Mouse (Mus musculus): Measurements from ENCODE around the gene Mical3.

Gene Mical3

GRCm38 (mm10) chr6:121130773-121131172, at the start of gene Mical3:
Mical3 (minus strand) TSS chr6:121130999.
- no peak for DNase-seq (ENCODE audit: low read depth in 1 of 2, low spot score in 2 of 2)

DNA sequence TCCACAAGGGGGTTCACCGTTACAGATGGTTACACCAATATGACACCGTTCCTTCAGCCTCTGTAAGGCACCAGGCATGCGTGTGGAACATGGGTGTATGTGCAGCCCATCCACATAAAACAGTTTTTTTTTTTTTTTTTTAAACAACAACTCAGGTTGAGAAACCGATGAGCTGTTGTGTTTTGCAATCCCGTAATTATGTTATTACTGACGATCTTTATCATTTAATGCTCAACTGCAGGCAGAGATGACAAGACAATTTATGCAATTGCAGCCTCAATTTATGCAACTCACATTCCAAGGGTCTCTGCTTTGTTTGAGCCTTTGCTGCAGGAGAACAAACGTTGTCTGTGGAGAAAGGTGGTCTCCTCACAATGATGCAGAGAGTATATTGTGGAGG, 49.0 kb upstream of the Mical3 start:
- DNase-seq (ENCODE audit: low read depth in 1 of 2, low spot score in 2 of 2): no peak

DNA sequence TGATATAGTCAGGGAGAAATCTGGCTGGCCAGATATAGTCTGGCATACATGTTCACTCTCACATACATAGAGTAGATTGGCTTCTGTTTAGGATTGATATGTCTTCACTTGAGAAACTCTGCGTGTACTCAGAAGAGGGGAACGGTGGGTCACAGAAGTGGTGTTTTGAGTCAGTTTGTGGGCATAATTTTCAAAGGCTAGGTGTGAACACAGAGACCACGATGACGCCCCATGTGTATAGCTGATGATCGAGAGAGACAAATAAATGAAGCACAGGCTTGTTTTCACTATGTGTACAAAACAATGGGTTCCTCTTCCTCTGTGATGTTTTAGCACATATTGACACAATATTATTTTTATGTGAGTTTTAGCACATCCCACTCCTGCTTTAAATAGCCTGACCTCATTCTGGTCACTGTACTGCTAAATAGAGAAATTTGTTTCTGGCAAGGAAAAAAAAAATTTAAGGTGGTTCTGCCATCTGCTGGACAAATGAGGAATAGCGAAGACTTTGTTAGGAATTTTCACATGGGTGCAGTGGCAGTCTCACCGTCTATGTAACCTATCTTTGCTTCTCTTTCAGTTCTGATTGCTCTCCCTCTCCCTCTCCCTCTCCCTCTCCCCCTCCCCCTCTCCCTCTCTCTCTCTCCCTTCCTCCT, 48.0 kb upstream of the Mical3 start:
- DNase-seq (ENCODE audit: low read depth in 1 of 2, low spot score in 2 of 2): no peak

DNA sequence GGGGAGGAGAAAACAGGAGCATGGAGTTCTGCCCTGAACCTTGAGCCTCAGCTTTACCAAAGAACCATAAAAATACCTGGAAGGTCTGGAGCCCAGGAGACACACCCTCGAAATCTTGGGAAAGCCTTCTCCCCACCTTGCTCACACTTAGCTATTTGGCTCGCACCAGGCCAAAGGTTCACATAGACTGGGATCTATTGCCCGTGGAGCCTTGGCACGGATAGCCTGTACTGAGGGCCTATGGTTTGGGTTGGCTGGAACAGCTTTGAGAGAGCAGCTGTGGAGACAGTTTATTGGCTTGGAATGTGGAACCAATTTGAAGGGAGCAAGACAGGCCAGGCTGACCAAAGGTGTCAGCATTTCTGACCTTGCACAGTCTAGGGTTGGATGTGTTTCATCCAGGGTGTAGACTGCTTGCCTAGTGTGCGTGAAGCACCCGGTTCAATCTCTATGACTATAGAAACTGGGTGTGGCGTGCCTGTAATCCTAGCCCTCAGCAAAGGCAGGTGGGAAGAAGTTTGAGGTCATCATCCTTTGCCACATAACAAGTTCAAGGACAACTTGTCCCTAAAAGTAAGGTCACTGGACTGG, 46.4 kb upstream of the Mical3 start:
- DNase-seq (ENCODE audit: low read depth in 1 of 2, low spot score in 2 of 2): no peak

DNA sequence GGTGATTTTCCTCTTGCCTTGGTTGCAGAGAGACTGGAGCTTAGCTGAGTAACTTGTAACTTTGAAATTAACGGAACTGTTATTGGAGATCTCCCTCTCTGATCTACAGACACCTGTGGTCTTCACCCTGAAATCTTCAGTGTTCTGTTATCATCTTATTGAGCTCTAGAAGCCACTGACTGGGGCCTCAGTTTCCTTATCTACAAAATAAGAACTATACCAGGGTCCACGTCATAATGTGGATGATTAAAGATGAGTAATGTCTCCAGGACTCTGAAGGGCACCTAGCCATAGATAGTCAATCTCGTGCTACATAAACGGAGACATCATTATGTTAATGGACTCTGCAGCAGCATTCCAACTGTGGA, 45.9 kb upstream of the Mical3 start:
- DNase-seq (ENCODE audit: low read depth in 1 of 2, low spot score in 2 of 2): no peak

DNA sequence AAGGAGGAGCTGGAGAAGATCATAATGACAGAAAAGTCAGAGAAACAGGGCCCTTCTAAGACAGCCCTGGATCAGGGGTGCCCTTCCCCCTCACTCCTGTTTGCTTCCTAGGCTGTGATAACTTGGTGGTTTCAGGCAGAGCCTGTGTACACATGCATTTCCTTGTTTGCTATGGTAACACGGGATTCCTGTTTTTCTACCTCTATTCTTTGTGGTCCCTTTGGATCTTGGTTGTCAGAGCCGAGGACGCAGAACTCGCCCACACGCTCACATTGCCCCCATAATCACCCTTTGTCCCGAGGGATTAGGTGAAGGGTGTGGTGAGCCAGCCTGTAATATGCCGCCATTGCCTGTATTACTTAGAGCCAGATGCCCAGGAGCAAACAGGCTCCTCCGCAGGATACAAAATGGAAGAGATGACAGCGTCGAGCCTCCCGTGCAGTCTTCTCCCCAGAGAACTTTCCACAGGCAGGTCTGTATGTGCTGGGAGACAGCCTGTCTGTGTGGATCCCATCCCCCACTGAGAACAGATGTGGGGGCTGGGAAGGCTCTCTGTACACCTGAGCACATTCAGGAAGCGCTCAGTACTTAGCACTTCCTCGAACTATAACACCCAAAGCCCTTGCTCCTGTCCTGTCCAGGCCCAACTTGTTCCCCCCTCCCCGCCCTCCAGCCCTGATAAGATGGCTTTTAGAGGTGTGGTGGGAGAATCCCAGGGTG, 45.4 kb upstream of the Mical3 start:
- DNase-seq (ENCODE audit: low read depth in 1 of 2, low spot score in 2 of 2): no peak

DNA sequence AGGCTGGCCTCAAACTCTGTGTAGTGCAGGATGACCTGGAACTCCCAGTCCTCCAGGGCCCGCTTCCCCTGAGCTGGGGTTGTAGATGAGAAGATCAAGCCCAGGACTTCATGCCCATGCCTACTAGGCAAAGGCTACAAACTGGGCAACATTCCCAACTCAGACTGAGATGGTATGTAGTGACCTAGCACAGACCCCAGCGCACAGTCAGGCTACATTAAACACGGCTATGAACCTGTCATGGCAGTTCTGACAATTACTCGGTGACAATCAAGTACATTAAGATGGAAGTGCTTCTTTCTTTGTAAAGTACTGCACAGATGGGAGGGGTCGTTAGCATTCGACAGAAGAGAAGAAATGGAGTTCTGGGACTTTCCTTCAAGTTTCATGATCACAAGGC, 44.0 kb upstream of the Mical3 start:
- DNase-seq (ENCODE audit: low read depth in 1 of 2, low spot score in 2 of 2): no peak

- DNase-seq (ENCODE audit: low read depth in 1 of 2, low spot score in 2 of 2): no peak
These were observed 42.7 kb upstream of the Mical3 start for GRCm38 (mm10) chr6:121173471-121173870.

- no peak for DNase-seq (ENCODE audit: low read depth in 1 of 2, low spot score in 2 of 2)
These were observed 40.3 kb upstream of the Mical3 start for GRCm38 (mm10) chr6:121171102-121171501.

GRCm38 (mm10) chr6:121167381-121167975, 36.7 kb upstream of the Mical3 start:
- no peak for DNase-seq (ENCODE audit: low read depth in 1 of 2, low spot score in 2 of 2)

DNA sequence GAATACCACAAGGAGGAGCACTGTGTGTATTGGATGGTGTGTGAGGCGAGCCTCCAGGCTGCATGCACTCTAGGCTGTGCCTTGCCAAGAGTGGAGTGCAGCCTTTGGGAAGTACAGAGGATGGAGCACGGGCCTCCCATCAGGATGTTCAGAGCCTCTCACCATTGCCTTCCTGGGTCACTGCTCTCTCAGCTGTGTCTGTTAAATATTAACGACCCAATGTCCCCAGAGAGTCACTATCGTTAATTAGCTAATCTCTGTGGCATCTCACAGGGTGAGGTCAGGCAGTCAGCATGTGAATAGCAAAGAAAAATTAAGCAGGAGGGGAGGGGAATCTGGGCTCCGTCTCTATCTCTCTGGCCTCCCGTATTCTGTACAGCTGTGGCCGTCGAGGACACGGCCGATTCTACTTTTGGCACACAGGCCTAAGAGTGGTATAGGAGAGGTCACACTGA, 35.3 kb upstream of the Mical3 start:
- no peak for DNase-seq (ENCODE audit: low read depth in 1 of 2, low spot score in 2 of 2)

DNA sequence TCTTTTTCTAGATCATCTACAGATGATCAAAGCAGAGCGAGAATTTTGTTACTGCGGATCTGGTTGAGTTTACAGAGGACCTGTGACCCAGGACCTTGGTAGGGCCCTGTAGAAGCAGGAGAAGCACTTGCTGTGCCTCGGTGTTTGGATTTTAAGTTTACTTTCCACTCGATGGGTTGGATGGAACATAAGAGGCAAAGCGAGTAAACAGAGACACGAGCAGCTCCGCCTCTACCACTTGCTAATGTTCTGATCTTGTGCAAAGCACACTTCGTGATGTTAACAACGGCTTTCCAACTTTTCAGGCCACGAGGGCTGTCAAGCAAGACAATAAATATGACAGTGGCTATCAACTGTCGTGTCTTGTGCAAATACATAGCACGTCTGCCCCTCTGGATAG, 31.8 kb upstream of the Mical3 start:
- DNase-seq (ENCODE audit: low read depth in 1 of 2, low spot score in 2 of 2): no peak

- DNase-seq (ENCODE audit: low read depth in 1 of 2, low spot score in 2 of 2): no peak
These were observed 29.3 kb upstream of the Mical3 start for GRCm38 (mm10) chr6:121160126-121160525.

DNA sequence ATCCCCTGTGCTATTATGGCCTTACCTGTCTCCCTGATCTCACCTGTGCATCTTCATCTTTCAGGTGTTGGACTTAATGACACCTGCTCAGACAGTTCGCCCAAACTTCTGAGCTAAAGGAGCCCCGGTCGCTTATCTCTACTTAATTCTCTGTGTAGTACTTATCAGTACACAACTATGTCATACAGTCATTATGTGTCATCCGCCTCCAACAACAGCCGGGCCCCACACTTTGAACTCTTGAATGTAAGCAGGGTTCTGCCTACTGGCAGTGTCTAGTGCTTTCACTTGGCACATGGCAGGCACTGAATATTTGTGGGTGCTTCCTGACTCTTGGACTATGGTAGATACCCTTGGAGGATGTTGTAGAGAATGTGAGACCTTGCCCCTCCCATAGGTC, 28.8 kb upstream of the Mical3 start:
- no peak for DNase-seq (ENCODE audit: low read depth in 1 of 2, low spot score in 2 of 2)

DNA sequence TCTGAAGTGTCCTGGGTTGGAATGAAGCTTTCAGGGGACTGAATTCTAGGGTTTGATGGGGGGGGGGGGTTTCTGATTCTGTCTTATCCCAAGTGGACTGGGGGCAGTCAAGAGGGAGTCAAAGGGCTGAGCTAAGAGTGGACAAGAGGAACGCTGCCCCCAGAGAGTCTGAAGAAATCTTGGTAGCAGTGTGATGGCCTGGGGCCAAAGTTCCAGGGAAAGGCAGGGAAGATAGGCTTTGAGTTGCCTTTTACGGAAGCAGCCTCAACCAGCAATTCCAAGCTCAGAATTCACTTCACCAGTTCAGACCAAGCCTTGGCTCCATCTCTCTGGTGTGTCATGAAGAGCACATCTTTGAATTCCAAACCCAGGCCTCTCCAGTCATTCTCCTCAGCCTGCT, 25.2 kb upstream of the Mical3 start:
- no peak for DNase-seq (ENCODE audit: low read depth in 1 of 2, low spot score in 2 of 2)

DNA sequence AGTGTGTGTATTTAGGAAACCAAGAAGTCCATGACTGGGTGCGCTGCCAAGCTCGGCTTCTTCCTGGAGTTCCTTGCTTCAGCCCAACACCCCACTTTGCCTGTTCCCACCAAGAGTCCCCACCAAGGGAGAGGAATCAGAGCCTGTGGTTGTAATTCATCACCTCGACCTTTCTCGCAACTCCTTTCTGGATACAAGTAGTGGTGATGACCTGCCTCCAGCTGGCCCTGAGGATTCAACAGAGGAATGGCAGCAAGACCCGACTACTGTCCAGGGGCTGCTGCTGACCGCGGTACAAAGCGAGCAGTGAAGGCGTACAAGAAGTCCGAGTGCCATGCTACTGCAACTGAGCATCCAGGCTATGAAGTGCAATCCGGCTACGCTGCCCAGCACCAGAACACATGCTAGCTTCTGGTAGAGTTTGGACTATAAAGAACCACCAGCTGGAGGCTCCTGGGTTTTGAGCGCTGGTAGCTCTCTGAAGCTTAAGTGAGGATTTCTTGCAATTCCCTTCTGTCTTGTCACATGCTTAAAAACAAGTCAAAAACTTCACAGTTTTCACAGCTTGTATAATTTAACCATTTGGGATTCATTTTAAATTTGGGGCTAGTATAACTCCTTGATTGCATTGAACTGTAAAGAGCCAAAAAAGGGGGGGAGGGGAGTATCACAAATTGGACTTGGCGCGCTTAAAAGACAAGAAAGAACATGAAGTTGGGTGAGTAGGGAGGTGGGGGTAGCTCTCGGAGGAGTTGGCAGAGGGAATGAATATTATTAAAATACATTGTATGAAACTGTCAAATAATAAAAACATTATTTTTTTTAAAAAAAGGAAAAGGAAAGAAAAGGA, 23.9 kb upstream of the Mical3 start:
- DNase-seq (ENCODE audit: low read depth in 1 of 2, low spot score in 2 of 2): no peak

DNA sequence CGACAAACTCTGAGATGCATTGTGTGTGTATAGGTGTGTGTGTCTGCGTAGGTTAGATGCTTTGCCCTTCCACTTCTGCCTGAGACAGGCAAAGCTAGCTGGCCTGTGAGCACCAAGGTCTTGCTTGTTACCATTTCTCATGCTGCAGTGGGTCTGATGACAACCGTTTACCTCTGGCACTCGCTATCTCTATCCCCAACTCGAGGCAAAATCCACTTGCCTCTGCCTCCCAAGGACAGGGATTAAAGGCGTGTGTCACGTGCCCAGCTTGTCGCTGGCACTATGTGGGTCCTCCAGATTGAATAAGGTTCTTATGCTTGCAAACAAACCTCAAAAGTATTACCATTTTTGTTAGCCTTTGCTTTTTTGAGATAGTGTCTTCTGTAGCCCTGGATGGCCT, 22.4 kb upstream of the Mical3 start:
- no peak for DNase-seq (ENCODE audit: low read depth in 1 of 2, low spot score in 2 of 2)

GRCm38 (mm10) chr6:121151732-121152131, 20.9 kb upstream of the Mical3 start:
- no peak for DNase-seq (ENCODE audit: low read depth in 1 of 2, low spot score in 2 of 2)

GRCm38 (mm10) chr6:121150126-121150525, 19.3 kb upstream of the Mical3 start:
- no peak for DNase-seq (ENCODE audit: low read depth in 1 of 2, low spot score in 2 of 2)

DNA sequence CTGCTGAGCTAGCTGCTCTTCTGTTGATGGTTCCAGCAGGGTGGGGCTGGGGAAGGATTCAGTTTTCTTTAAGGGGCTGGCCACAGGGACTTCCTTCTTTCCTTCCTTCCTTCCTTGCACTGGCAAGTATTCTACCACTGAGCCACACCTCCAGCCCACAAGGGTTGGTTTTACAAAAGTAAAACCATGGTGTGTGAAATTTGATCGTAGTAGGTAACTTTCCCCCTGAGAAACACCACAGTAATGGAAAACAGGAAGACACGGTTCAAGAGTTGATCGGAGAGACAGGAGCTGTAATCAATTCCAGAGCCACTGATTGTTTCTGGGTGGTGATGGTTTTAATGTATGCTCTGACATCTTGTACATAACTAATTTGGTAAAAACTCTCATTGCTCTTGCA, 18.6 kb upstream of the Mical3 start:
- no peak for DNase-seq (ENCODE audit: low read depth in 1 of 2, low spot score in 2 of 2)

- DNase-seq (ENCODE audit: low read depth in 1 of 2, low spot score in 2 of 2): no peak
These were observed 17.6 kb upstream of the Mical3 start for GRCm38 (mm10) chr6:121148360-121148759.

Data from monocyte, adult 2 months (primary cell).